Mouse (Mus musculus) ZHBTc4 (cell line): ENCODE measurements around the gene Prss2.
"Not testable (repeated sequence)": the region's sequence is repeated elsewhere in the genome, so short reads cannot be mapped to it uniquely, and the experiment has no call there.

Source experiments
- DNase-seq: peaks from one replicate; pipeline ENCODE4 v3.0.0-alpha.2; 2011; ENCODE audit warnings: low read depth, low spot score

Gene Prss2

GRCm38 (mm10) chr6:41521487-41521886, at the start of gene Prss2:
Prss2 (plus strand) TSS chr6:41521787.
- no peak for DNase-seq

DNA sequence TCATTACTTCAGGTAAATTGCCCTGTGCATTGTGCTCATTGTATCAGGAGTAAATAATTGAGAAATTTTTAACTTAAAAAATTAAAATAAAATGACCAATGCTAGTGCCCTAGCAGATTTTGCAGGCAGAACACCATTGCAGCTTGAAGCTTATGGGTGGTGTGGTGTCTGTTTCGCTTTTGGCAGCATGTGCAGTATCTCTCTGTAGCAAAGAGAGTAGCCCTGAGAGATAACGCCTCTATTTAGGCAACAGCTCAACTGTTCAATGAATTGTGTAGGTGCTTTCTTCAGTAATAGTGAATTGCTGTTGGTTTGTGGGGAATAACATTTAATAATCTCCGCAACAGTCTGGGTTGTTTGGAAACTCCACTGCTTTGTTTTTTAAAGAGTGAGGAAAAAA, 22.2 kb upstream of the Prss2 start:
- no peak for DNase-seq

DNA sequence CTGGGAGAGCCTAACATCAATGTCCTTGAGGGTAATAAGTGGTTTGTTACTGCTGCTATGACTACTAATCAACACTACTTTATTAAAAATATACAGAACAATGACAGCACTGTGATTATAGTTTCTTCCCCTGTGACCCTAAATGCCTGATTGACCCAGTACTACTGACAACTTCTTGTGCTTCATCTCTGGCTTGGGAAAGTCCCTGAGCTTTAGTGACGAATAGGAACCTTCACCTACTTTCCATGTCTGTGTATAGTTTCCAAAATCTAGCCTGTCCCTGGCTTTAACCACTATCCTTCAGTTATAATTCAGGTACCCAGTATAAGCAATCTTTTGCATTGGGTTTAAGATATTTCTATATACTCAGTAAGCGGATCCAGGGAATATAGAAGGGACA, 16.7 kb upstream of the Prss2 start:
- no peak for DNase-seq

GRCm38 (mm10) chr6:41505323-41505722, 16.3 kb upstream of the Prss2 start:
- no peak for DNase-seq

DNA sequence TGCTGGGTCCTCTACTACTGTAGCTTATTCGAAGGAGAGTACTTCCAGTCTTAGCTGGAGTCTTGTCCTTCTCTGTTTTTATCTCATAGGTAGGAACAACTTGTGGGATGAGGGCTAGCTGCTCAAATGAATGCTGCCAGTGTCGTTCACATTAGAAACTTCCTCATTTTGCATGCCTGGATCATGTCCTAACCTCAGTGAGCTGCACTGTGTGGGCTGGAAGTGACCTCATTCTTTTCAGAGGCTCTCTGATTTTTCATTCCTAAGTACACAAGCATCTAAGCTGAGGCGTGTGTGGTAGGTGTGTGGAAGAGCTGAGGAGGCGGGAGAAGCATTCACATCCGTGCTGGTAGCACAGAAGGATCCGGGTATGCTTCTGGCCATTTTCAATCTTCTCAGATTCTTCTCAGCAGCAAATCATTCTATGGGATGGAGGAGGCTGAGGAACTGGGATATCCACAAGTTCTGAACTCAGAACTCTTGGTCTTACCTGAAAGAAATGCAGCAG, 3.5 kb upstream of the Prss2 start:
- DNase-seq: no peak

DNA sequence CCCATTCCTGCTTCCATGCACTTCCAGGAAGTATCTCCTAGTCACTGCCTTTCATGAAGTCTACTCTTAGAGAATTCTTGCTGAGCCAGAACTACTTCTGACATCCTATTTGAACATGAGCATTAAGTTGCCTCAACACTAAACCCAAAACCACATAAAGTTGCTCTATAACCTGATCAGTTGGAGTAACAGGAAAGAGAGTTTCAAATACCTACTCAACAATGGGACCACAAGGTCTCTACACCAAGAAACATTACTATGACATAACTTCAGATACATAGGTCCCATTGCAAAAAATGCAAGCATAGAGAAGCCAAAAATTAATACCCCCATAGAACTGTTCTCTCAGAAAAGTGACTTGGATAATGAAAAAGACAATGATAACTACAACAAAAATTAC, 4.9 kb downstream of the Prss2 start:
- no peak for DNase-seq

- no peak for DNase-seq
These were observed 5.8 kb downstream of the Prss2 start for GRCm38 (mm10) chr6:41527402-41527801.

DNA sequence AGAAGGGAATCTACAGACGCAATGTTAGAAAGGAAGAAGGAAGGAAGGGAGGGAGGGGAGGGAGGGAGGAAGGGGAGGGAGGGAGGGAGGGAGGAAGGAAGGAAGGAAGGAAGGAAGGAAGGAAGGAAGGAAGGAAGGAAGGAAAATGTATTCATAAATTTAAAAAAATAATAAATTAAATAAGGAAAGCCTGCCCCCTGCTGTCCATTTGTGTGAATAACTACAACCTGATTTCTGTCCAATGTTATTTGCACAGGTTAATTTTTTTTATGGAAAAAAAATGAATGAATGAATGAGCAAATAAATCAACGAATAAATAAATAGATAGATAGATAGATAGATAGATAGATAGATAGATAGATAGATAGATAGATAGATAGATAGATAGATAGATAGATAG, 8.4 kb downstream of the Prss2 start:
- DNase-seq: peak; percentile 5

DNA sequence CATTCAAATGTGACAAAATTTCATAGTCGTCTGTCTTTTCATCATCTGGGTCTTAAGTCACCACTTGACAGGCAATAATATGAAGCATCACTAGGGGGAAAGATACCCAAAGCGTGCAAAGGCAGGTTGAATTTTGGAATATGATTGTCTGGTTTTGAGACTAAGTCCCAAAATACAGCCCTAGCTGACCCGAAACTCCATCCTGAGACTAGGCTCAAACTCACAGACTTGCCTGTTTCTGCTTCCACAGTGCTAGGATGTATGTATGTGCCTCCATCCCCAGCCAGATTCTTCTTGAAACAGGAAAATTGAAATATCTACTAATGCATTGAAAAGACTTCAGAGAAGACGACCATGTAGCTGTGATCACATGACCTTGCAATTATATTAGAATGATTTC, 10.6 kb downstream of the Prss2 start:
- DNase-seq: no peak

DNA sequence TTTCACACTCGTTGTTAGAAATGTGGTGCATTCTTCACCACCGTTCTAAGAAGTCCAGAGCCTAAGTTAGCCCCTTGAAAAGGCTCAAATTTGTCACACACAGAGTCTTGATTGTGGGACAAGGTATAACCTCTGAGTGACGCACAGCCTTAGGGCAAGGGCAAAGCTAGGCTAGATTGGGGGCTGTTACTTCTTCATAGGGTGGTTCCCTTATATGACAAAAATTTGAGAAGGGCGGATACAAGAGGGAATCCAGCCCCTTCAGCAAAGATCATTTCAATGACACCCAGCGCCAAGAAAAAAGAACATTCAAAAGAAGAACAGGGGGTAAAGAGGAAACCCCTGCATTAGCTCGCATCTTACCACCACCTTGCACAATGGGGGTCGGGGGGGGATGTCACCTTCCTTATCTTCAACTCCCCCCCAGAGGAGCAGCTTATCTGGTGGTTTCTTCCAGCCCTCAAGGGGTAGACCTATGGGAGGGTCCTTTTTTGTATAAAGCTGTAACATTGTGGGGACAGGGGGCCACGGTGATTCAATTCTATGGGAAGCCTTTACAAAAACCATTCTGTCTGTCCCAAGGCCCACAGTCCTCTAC, 11.2 kb downstream of the Prss2 start:
- DNase-seq: no peak

GRCm38 (mm10) chr6:41537376-41537775, 15.8 kb downstream of the Prss2 start:
- DNase-seq: no peak

GRCm38 (mm10) chr6:41538296-41538695, 16.7 kb downstream of the Prss2 start:
- not testable (repeated sequence) for DNase-seq

DNA sequence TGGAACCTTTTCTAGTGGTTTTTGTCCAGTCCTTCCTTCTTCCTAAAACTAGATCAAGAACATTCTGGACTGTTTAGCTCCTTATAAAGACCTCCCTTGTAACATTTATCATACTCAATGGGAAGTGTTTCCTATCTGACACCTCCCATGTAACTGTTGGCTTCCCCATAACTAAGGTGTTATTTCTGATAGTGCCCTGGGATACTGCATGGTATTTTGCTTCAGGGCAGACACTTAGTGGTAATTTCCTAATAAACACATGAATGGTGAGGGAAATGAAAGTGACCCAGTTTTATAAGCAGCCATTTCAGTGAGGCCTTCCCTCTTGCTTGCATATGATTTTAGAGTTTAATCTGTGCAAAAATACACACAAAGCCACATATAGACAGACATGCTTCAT, 19.2 kb downstream of the Prss2 start:
- no peak for DNase-seq

DNA sequence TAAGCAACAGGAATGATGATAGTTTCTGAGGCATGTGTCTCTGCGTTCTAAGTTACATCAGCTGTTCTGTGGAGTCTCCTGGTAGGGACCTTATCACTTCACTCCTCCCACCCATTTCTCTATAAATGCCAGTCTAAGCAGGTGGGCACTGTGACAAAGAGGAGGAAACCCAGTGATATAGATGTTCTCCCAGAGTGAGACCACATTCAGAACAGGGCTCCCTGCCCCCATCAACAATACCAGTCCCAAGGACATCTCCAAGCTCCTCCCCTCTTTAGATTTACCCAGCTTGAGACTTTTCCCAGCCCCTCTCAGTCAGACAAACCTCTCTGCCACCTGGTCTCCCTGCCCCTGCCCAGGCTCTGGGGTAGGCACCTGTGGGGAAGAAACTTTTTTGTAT, 20.2 kb downstream of the Prss2 start:
- DNase-seq: no peak

DNA sequence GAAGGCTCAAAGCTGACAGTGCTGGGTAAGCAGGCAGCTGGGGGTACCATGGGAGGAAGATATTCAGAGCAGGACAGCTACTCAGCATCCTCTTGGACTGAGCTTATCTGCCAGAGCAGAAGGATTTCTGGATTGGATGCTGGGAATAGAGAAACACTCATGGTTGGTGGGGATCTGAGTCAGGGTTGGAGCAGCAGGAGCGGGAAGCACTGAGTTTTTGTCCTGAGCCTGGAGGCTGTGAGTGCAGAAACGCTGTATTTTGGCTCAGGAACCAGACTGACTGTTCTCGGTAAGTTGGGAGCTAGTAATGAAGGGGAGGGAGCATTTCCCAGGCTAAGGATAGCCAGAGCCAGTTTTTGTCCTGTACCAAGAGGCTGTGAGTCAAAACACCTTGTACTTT, 21.4 kb downstream of the Prss2 start:
- DNase-seq: no peak

DNA sequence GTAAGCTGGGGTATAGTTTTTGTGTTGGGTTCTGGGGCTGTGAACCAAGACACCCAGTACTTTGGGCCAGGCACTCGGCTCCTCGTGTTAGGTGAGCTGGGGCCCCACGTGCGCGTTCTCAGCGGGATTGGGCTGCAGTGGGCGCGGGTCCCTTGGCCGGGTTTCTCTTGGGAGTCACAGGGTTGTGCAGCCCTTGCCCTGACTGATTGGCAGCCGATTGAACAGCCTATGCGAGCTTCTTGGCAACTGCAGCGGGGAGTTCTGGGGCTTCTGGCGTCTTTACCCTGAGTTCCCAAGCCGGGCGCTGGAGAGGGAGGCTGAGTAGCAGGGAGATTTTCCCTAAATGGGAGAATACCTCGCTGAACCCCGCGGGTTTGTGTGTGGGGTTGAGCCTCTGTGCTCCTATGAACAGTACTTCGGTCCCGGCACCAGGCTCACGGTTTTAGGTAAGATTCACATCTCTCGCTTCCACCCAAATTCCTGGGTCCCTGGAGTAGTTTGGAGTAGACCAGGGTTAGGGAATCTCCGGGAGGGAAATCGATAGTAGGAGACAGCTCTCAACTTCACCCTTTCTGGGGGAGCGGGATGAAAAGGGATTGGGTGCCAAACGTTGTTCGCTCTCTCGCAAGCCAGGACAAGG, 21.9 kb downstream of the Prss2 start:
- peak; percentile 22 for DNase-seq

GRCm38 (mm10) chr6:41544381-41544924, 22.9 kb downstream of the Prss2 start:
- DNase-seq: no peak

GRCm38 (mm10) chr6:41545266-41545665, 23.7 kb downstream of the Prss2 start:
- no peak for DNase-seq

DNA sequence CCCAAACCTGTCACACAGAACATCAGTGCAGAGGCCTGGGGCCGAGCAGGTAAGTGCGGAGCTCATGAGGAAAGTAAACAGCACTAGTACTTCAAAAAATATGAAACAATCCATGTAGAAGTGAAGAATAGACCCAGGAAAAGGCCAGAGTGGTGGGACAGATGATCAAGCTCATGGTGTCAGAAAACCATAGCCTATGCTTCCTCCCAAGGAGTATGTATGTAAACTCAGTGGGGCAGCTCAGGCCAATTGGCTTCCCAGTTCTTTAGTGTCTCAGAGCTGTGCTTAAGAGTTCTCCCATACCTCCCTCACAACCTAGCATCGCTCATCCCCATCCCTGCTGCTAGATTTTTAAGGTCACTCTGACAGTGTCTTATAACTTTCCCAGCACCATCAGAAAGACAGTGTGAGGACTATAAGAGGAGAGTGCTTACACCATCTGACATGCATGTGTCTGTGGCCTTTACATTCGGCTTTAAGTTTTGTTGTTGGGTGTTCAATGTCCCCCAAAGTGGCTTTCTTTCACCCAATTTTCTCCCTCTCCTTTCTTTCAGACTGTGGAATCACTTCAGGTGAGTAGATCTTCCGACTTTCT, 25.6 kb downstream of the Prss2 start:
- no peak for DNase-seq

- DNase-seq: no peak
These were observed 26.7 kb downstream of the Prss2 start for GRCm38 (mm10) chr6:41548286-41548685.

DNA sequence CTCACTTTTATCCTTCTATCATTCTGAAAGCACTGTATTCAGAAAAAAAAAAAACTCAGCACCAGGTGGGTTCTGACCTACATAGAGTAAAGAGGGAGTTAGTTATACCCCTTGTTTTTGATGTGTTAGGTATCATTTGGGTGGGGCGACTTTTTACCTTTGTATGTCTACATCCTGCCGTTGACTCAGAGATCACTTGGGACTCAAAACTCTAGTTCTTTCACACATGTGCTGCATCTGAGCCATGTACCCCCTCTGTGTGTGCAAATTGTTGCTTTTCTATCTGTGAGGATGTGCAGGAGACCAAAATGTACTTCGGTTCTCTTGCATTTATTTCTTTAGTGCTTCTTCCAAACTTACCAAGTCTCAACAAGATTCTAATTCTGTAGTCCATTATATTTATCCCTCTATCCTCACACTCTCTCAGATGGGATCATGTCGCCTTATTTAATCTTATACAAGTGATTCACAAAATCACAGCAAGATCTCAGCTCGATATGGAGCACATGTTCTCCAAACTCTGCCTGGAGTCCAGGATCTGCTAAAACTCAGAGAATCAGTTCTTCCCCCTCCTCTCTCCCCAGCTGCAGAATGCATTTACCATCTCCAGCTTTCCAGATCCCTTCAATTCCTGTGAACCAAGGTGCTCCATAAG, 31.9 kb downstream of the Prss2 start:
- DNase-seq: no peak
